ENCODE assay signal across 13 mouse cellular contexts in the genomic region with DNA sequence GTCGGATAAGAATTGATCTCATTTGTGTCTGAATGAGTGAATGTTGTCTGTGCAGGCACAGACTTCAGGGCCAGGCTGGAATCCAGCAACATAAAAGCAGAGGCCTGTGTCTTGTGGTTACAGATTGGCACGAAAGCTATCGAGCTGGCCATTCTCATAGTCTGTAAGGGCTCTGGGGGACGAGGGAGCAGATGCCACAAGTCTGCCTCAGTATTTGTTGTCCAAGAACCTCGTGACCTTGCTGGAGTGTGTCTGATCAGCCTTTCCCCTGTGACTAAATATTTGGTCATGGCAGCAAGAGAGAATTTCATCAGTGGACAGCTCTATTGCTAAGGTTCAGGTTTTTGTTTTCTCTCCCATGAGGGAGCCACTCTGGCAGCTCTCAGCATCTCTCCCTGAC.
DNase-seq lines count a peak whose midpoint lies in the region; ATAC-seq and TF ChIP-seq lines count a peak whose summit lies in the region.
"Had no signal": no experiment of that assay in that cellular context is flagged by ENCODE, and none has a peak within 500 bp of the region (broad histone marks: within the 10 kb centered on the region; RNA-seq: fewer than 3 reads in every experiment).

No protein-coding gene starts in this region.

- H3K27me3 ChIP-seq in hindbrain, embryonic 13.5 days: no peaks in the 10 kb centered on the region
- no peaks in the 10 kb centered on the region for H3K27me3 ChIP-seq in midbrain, embryonic 16.5 days (ENCODE audit: control insufficient read depth, insufficient read depth, low read depth, low read length)
- H3K27me3 ChIP-seq in kidney, embryonic 16.5 days (ENCODE audit: insufficient read depth, low read length): no peaks in the 10 kb centered on the region
- H3K27me3 ChIP-seq: lung, embryonic 15.5 days had no signal

- no peaks in the 10 kb centered on the region for H3K9me3 ChIP-seq in hindbrain, embryonic 13.5 days
- no peaks in the 10 kb centered on the region for H3K9me3 ChIP-seq in midbrain, embryonic 16.5 days (replicated peaks; ENCODE audit: control insufficient read depth, low read length, poor library complexity, severe bottlenecking)
- no peaks in the 10 kb centered on the region for H3K9me3 ChIP-seq in kidney, embryonic 16.5 days (ENCODE audit: low read length)
- H3K9me3 ChIP-seq: lung, embryonic 15.5 days had no signal

- no peak overlapping the region for H3K4me3 ChIP-seq in gastrocnemius, adult 2 months
- H3K4me3 ChIP-seq in hindbrain, embryonic 13.5 days: no peak overlapping the region
- H3K4me3 ChIP-seq in midbrain, embryonic 16.5 days (ENCODE audit: low read depth, low read length): no peak overlapping the region
- H3K4me3 ChIP-seq in kidney, embryonic 16.5 days (ENCODE audit: low read length): no peak overlapping the region
- H3K4me3 ChIP-seq: left cerebral cortex, adult 2 months; lung, embryonic 15.5 days had no signal

- H3K27ac ChIP-seq in gastrocnemius, adult 2 months: no peak overlapping the region
- H3K27ac ChIP-seq in hindbrain, embryonic 13.5 days: no peak overlapping the region
- H3K27ac ChIP-seq in midbrain, embryonic 16.5 days (ENCODE audit: low read length): no peak overlapping the region
- H3K27ac ChIP-seq in kidney, embryonic 16.5 days (ENCODE audit: low read length): no peak overlapping the region
- H3K27ac ChIP-seq: left cerebral cortex, adult 2 months; lung, embryonic 15.5 days; stomach, postnatal 0 days had no signal

- peak; percentile 23 for DNase-seq in gastrocnemius, adult 2 months
- no peak for DNase-seq in gastrocnemius, adult 8-10 months (ENCODE audit: low spot score in 2 of 2)
- DNase-seq in embryo, embryonic 10.5 days (ENCODE audit: low spot score): peak; percentile 44
- no peak for DNase-seq in urinary bladder, postnatal 10 days (ENCODE audit: low spot score)
- DNase-seq in layer of hippocampus, postnatal 25 days (ENCODE audit: extremely low spot score in 1 of 2, low spot score in 1 of 2): no peak
- DNase-seq: gastrocnemius, postnatal 25 days; kidney, adult 9 months had no signal

- H3K36me3 ChIP-seq in hindbrain, embryonic 13.5 days: no peaks in the 10 kb centered on the region
- H3K36me3 ChIP-seq in midbrain, embryonic 16.5 days (ENCODE audit: control insufficient read depth, insufficient read depth, low read length): no peaks in the 10 kb centered on the region
- no peaks in the 10 kb centered on the region for H3K36me3 ChIP-seq in kidney, embryonic 16.5 days (ENCODE audit: insufficient read depth, low read length)
- H3K36me3 ChIP-seq: lung, embryonic 15.5 days had no signal

- WGBS in hindbrain, embryonic 13.5 days: 12% methylated on average over 5 of the region's 5 CpGs
- WGBS in midbrain, embryonic 16.5 days: 9% methylated on average over 5 of the region's 5 CpGs
- WGBS in kidney, embryonic 16.5 days: 78% methylated on average over 5 of the region's 5 CpGs

- peaks cover 17% of the 10 kb centered on the region for H3K4me1 ChIP-seq in hindbrain, embryonic 13.5 days (replicated peaks)
- peaks cover 8% of the 10 kb centered on the region; the same call in 1 of the 2 replicates for H3K4me1 ChIP-seq in midbrain, embryonic 16.5 days (ENCODE audit: control insufficient read depth, insufficient read depth, low read length)
- no peaks in the 10 kb centered on the region for H3K4me1 ChIP-seq in kidney, embryonic 16.5 days (ENCODE audit: insufficient read depth, low read length)
- H3K4me1 ChIP-seq: lung, embryonic 15.5 days had no signal

- TF ChIP-seq CTCF in gastrocnemius, adult 2 months (IDR thresholded peaks at IDR 0.05): no peak

- ATAC-seq in hindbrain, embryonic 13.5 days (ENCODE audit: low FRiP score): peak; percentile 75
- peak; percentile 61; the same call in 1 of the 2 replicates for ATAC-seq in midbrain, embryonic 16.5 days
- ATAC-seq in kidney, embryonic 16.5 days (ENCODE audit: low FRiP score, low TSS enrichment): no peak

- intact Hi-C loops in gastrocnemius, adult 2 months (cut with DNase I): no loop called here

- no peak overlapping the region for H3K9ac ChIP-seq in hindbrain, embryonic 13.5 days
- H3K9ac ChIP-seq in midbrain, embryonic 16.5 days (ENCODE audit: low read depth, low read length): no peak overlapping the region
- no peak overlapping the region for H3K9ac ChIP-seq in kidney, embryonic 16.5 days (replicated peaks; ENCODE audit: low read length)
- H3K9ac ChIP-seq: lung, embryonic 15.5 days had no signal

- H3K4me2 ChIP-seq in hindbrain, embryonic 13.5 days: no peak overlapping the region
- no peak overlapping the region for H3K4me2 ChIP-seq in midbrain, embryonic 16.5 days (ENCODE audit: low read length)
- H3K4me2 ChIP-seq in kidney, embryonic 16.5 days (replicated peaks; ENCODE audit: low read depth, low read length): no peak overlapping the region
- H3K4me2 ChIP-seq: lung, embryonic 15.5 days had no signal

Comparison
In these comparisons a context has a peak if more than half of its experiments do, and no peak if none do; other contexts are left out.
1. DNase-seq: peak in gastrocnemius, adult 2 months (single experiment) and embryo, embryonic 10.5 days (single experiment); none in gastrocnemius, adult 8-10 months (0 of 2), urinary bladder, postnatal 10 days (single experiment) and layer of hippocampus, postnatal 25 days (0 of 2).